Mouse (Mus musculus): Measurements from ENCODE around the gene Slc39a1. TPM values are rescaled to one million over a fixed set of nuclear protein-coding genes. Genes with fewer than 3 reads are reported as not detected.
A peak's percentile ranks its signal among the peaks of the same experiment; 100 is the strongest.
"Not testable (repeated sequence)": the region's sequence is repeated elsewhere in the genome, so short reads cannot be mapped to it uniquely, and the experiment has no call there.

The Slc39a1 gene
- polyA plus RNA-seq, 1 experiment: 82.1 TPM

GRCm38 (mm10) chr3:90242984-90243775 is 4.8 kb upstream of the Slc39a1 start, which contains the start of gene Creb3l4:
Gene Creb3l4 (minus strand): TSS chr3:90243512.
- Histone ChIP-seq H3K36me3 (ENCODE audit: control insufficient read depth, insufficient read depth) (no peaks in the 10 kb centered on the region), H3ac (ENCODE audit: control insufficient read depth, insufficient read length, low read depth) (no peak within 1 kb of the TSS), H3K79me2 (ENCODE audit: control insufficient read depth, insufficient read depth) (peaks cover 2% of the 10 kb centered on the region), H3K4me3 (ENCODE audit: insufficient read depth, poor library complexity, severe bottlenecking) (no peak within 1 kb of the TSS), H3K79me3 (ENCODE audit: low read depth) (no peaks in the 10 kb centered on the region), H3K27me3 (ENCODE audit: control insufficient read depth, insufficient read depth, insufficient read length) (no peaks in the 10 kb centered on the region)
- TF ChIP-seq MAX (IDR thresholded peaks at IDR 0.05) (no peak), CEBPB (IDR thresholded peaks at IDR 0.05; ENCODE audit: low read depth) (no peak), MYOD1 (IDR thresholded peaks at IDR 0.05; ENCODE audit: control insufficient read depth, insufficient read length, low read depth) (no peak), MYOG (IDR thresholded peaks at IDR 0.05; ENCODE audit: control insufficient read depth, extremely low read depth, insufficient read length) (no peak), USF1 (IDR thresholded peaks at IDR 0.05; ENCODE audit: low read depth) (no peak)

- no peaks in the 10 kb centered on the region for H3K79me3 ChIP-seq (ENCODE audit: low read depth)
- H3K36me3 ChIP-seq (ENCODE audit: control insufficient read depth, insufficient read depth): peaks cover 4% of the 10 kb centered on the region
- no peak for TF ChIP-seq USF1 (IDR thresholded peaks at IDR 0.05; ENCODE audit: low read depth)
- no peak for TF ChIP-seq FOSL1 (IDR thresholded peaks at IDR 0.05; ENCODE audit: insufficient read depth, low read length, poor library complexity, severe bottlenecking)
- no peak for TF ChIP-seq MAX (IDR thresholded peaks at IDR 0.05)
- TF ChIP-seq MYOG (IDR thresholded peaks at IDR 0.05; ENCODE audit: control insufficient read depth, extremely low read depth, insufficient read length): no peak
- TF ChIP-seq CEBPB (IDR thresholded peaks at IDR 0.05; ENCODE audit: low read depth): no peak
- no peak for TF ChIP-seq MYOD1 (IDR thresholded peaks at IDR 0.05; ENCODE audit: control insufficient read depth, insufficient read length, low read depth)
- TF ChIP-seq CTCF (IDR thresholded peaks at IDR 0.05; ENCODE audit: control insufficient read depth, insufficient read depth, insufficient read length): no peak
- H3K27me3 ChIP-seq (ENCODE audit: control insufficient read depth, insufficient read depth, insufficient read length): no peaks in the 10 kb centered on the region
- H3K79me2 ChIP-seq (ENCODE audit: control insufficient read depth, insufficient read depth): peaks cover 14% of the 10 kb centered on the region
- no peak overlapping the region for H3K4me3 ChIP-seq (ENCODE audit: insufficient read depth, poor library complexity, severe bottlenecking)
- H3ac ChIP-seq (ENCODE audit: control insufficient read depth, insufficient read length, low read depth): no peak overlapping the region
These were observed 2.6 kb upstream of the Slc39a1 start for GRCm38 (mm10) chr3:90245406-90245805.

GRCm38 (mm10) chr3:90247630-90247959 is 377 bp upstream of the Slc39a1 start:
- Histone ChIP-seq H3ac (ENCODE audit: control insufficient read depth, insufficient read length, low read depth) (peak overlapping the region; percentile 57), H3K36me3 (ENCODE audit: control insufficient read depth, insufficient read depth) (peaks cover 13% of the 10 kb centered on the region), H3K4me3 (ENCODE audit: insufficient read depth, poor library complexity, severe bottlenecking) (peak overlapping the region; percentile 85), H3K27me3 (ENCODE audit: control insufficient read depth, insufficient read depth, insufficient read length) (no peaks in the 10 kb centered on the region), H3K79me2 (ENCODE audit: control insufficient read depth, insufficient read depth) (peaks cover 14% of the 10 kb centered on the region), H3K79me3 (ENCODE audit: low read depth) (no peaks in the 10 kb centered on the region)
- TF ChIP-seq MYOD1 (IDR thresholded peaks at IDR 0.05; ENCODE audit: control insufficient read depth, insufficient read length, low read depth): no peak
- TF ChIP-seq MYOG (IDR thresholded peaks at IDR 0.05; ENCODE audit: control insufficient read depth, extremely low read depth, insufficient read length): no peak
- no peak for TF ChIP-seq CEBPB (IDR thresholded peaks at IDR 0.05; ENCODE audit: low read depth)
- TF ChIP-seq FOSL1 (IDR thresholded peaks at IDR 0.05; ENCODE audit: insufficient read depth, low read length, poor library complexity, severe bottlenecking): no peak
- TF ChIP-seq MAX (IDR thresholded peaks at IDR 0.05): no peak
- no peak for TF ChIP-seq USF1 (IDR thresholded peaks at IDR 0.05; ENCODE audit: low read depth)
- TF ChIP-seq CTCF (IDR thresholded peaks at IDR 0.05; ENCODE audit: control insufficient read depth, insufficient read depth, insufficient read length): no peak

- Histone ChIP-seq H3K36me3 (ENCODE audit: control insufficient read depth, insufficient read depth) (peaks cover 13% of the 10 kb centered on the region), H3K4me3 (ENCODE audit: insufficient read depth, poor library complexity, severe bottlenecking) (peak overlapping the region; percentile 85), H3K79me3 (ENCODE audit: low read depth) (no peaks in the 10 kb centered on the region), H3ac (ENCODE audit: control insufficient read depth, insufficient read length, low read depth) (peak overlapping the region; percentile 87), H3K27me3 (ENCODE audit: control insufficient read depth, insufficient read depth, insufficient read length) (no peaks in the 10 kb centered on the region), H3K79me2 (ENCODE audit: control insufficient read depth, insufficient read depth) (peaks cover 14% of the 10 kb centered on the region)
- TF ChIP-seq CEBPB (IDR thresholded peaks at IDR 0.05; ENCODE audit: low read depth) (no peak), MYOG (IDR thresholded peaks at IDR 0.05; ENCODE audit: control insufficient read depth, extremely low read depth, insufficient read length) (no peak), USF1 (IDR thresholded peaks at IDR 0.05; ENCODE audit: low read depth) (no peak), FOSL1 (IDR thresholded peaks at IDR 0.05; ENCODE audit: insufficient read depth, low read length, poor library complexity, severe bottlenecking) (no peak), MAX (IDR thresholded peaks at IDR 0.05) (no peak), MYOD1 (IDR thresholded peaks at IDR 0.05; ENCODE audit: control insufficient read depth, insufficient read length, low read depth) (no peak), CTCF (IDR thresholded peaks at IDR 0.05; ENCODE audit: control insufficient read depth, insufficient read depth, insufficient read length) (no peak)
These were observed 751 bp downstream of the Slc39a1 start for GRCm38 (mm10) chr3:90248746-90249100.

- Histone ChIP-seq H3K79me2 (ENCODE audit: control insufficient read depth, insufficient read depth) (peaks cover 30% of the 10 kb centered on the region), H3ac (ENCODE audit: control insufficient read depth, insufficient read length, low read depth) (no peak overlapping the region), H3K36me3 (ENCODE audit: control insufficient read depth, insufficient read depth) (peaks cover 13% of the 10 kb centered on the region), H3K4me3 (ENCODE audit: insufficient read depth, poor library complexity, severe bottlenecking) (no peak overlapping the region), H3K79me3 (ENCODE audit: low read depth) (peaks cover 15% of the 10 kb centered on the region), H3K27me3 (ENCODE audit: control insufficient read depth, insufficient read depth, insufficient read length) (no peaks in the 10 kb centered on the region)
- TF ChIP-seq FOSL1 (IDR thresholded peaks at IDR 0.05; ENCODE audit: insufficient read depth, low read length, poor library complexity, severe bottlenecking) (no peak), USF1 (IDR thresholded peaks at IDR 0.05; ENCODE audit: low read depth) (no peak), MAX (IDR thresholded peaks at IDR 0.05) (no peak), MYOD1 (IDR thresholded peaks at IDR 0.05; ENCODE audit: control insufficient read depth, insufficient read length, low read depth) (no peak), CEBPB (IDR thresholded peaks at IDR 0.05; ENCODE audit: low read depth) (no peak), CTCF (IDR thresholded peaks at IDR 0.05; ENCODE audit: control insufficient read depth, insufficient read depth, insufficient read length) (no peak), MYOG (IDR thresholded peaks at IDR 0.05; ENCODE audit: control insufficient read depth, extremely low read depth, insufficient read length) (no peak)
These were observed 2.8 kb downstream of the Slc39a1 start for GRCm38 (mm10) chr3:90250791-90251190.

GRCm38 (mm10) chr3:90251731-90252226 is 3.8 kb downstream of the Slc39a1 start:
- Histone ChIP-seq H3K79me2 (ENCODE audit: control insufficient read depth, insufficient read depth) (peaks cover 40% of the 10 kb centered on the region), H3K79me3 (ENCODE audit: low read depth) (peaks cover 24% of the 10 kb centered on the region), H3K36me3 (ENCODE audit: control insufficient read depth, insufficient read depth) (peaks cover 22% of the 10 kb centered on the region)
- H3K27me3 ChIP-seq (ENCODE audit: control insufficient read depth, insufficient read depth, insufficient read length); H3K4me3 ChIP-seq (ENCODE audit: insufficient read depth, poor library complexity, severe bottlenecking); H3ac ChIP-seq (ENCODE audit: control insufficient read depth, insufficient read length, low read depth): not testable (repeated sequence)

GRCm38 (mm10) chr3:90252659-90253058 is 4.7 kb downstream of the Slc39a1 start:
- Histone ChIP-seq H3K36me3 (ENCODE audit: control insufficient read depth, insufficient read depth) (peaks cover 27% of the 10 kb centered on the region), H3K79me3 (ENCODE audit: low read depth) (peaks cover 30% of the 10 kb centered on the region), H3K79me2 (ENCODE audit: control insufficient read depth, insufficient read depth) (peaks cover 49% of the 10 kb centered on the region)
- H3ac ChIP-seq (ENCODE audit: control insufficient read depth, insufficient read length, low read depth); H3K4me3 ChIP-seq (ENCODE audit: insufficient read depth, poor library complexity, severe bottlenecking); H3K27me3 ChIP-seq (ENCODE audit: control insufficient read depth, insufficient read depth, insufficient read length): not testable (repeated sequence)

GRCm38 (mm10) chr3:90253174-90253573 is 5.2 kb downstream of the Slc39a1 start:
- H3K4me3 ChIP-seq (ENCODE audit: insufficient read depth, poor library complexity, severe bottlenecking); H3K27me3 ChIP-seq (ENCODE audit: control insufficient read depth, insufficient read depth, insufficient read length); H3ac ChIP-seq (ENCODE audit: control insufficient read depth, insufficient read length, low read depth): not testable (repeated sequence)
- Histone ChIP-seq H3K36me3 (ENCODE audit: control insufficient read depth, insufficient read depth) (peaks cover 30% of the 10 kb centered on the region), H3K79me2 (ENCODE audit: control insufficient read depth, insufficient read depth) (peaks cover 53% of the 10 kb centered on the region), H3K79me3 (ENCODE audit: low read depth) (peaks cover 32% of the 10 kb centered on the region)
